Mouse (Mus musculus) skeletal muscle tissue, postnatal 0 days (tissue): ENCODE measurements around the gene Gch1. TPM values are rescaled to one million over a fixed set of nuclear protein-coding genes. Genes with fewer than 3 reads are reported as not detected.

Experiments used
- polyA plus RNA-seq: library from polyadenylated mRNA; unstranded; fragments of >200 nt; fragmentation: Nextera tagmentation; extraction: Ambion mirVana; gene quantifications from 2 replicates; pipeline ENCODE4 v1.2.1, GENCODE M21; 2015

Gene Gch1
- polyA plus RNA-seq, result 2.9 and 3.2 TPM in 2 replicates

DNA sequence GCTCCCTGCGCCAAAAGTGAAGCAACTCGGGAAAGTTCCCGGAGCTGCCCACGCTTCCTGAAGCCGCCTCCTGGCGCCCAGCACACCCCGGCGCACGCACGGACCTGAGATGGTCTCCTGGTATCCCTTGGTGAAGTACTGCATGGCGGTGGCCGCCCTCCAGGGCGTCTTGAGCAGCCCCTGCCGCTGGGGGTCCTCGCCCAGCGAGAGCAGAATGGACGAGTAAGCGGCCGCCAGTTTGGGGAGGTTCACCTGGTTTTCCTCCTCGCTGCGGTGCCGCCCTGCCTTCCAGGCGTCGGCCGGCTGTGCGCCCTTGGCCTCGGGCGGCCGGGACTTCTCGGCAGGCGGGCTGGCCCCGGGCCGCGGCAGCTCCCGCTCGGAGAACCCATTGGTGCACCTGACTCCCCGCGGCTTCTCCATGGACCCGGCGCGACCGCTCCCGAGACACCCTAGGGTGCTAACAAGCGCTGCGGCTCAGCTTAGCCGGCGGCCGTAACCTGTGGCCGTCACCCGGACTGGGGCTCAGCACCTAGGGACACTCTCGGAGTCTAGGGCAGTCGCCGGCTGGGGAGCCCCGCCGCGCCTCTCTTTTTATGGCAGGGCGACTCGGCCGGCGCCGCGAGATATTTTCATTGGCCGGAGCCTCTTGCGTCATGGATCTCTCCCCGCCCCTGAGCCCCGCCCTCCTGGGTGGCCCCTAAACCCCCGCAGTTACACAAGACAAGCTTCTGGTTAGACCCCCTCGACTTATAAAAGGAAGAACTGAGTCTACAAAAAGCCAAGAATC, at the start of gene Gch1:
Gene Gch1, minus strand, starts transcription at position 566 of the 787 bp plus-strand sequence.

Other genes with a start within 250 kb of the Gch1 start
- gene Wdhd1, start 87.4 kb upstream of the Gch1 start, polyA plus RNA-seq, result 4.3 and 4.9 TPM in 2 replicates
- gene Socs4, start 87.5 kb upstream of the Gch1 start, polyA plus RNA-seq, result 1.3 TPM in 2 replicates
- gene Mapk1ip1l, start 108.9 kb upstream of the Gch1 start, polyA plus RNA-seq, result 23.2 and 23.3 TPM in 2 replicates
- 13.2 and 44.9 TPM in 2 replicates for gene Lgals3, start 178.3 kb upstream of the Gch1 start, polyA plus RNA-seq
- gene Dlgap5, start 229.0 kb upstream of the Gch1 start, polyA plus RNA-seq, result 7.7 and 8.8 TPM in 2 replicates